Mouse (Mus musculus): ENCODE measurements around the gene Dnah17. TPM values are rescaled to one million over a fixed set of nuclear protein-coding genes. Genes with fewer than 3 reads are reported as not detected.

The Dnah17 gene
- total and polyA plus RNA-seq, 2 experiments, result under 0.01 TPM

GRCm38 (mm10) chr11:117986126-117987031 lies 144.1 kb downstream of the Dnah17 start, which contains the start of gene Pgs1:
Gene Pgs1, plus strand, starts transcription at chr11:117986292.
- WGBS, result 7% methylated on average over 51 of the region's 51 CpGs
- Histone ChIP-seq H3K79me2 (ENCODE audit: control insufficient read depth, insufficient read depth, low read length) (peaks cover 28% of the 10 kb centered on the region), H3K27ac (replicated peaks; ENCODE audit: insufficient read depth, low read depth, low read length) (peak within 1 kb of the TSS; percentile 50), H3K4me1 (ENCODE audit: control insufficient read depth, insufficient read depth, low read length) (peaks cover 16% of the 10 kb centered on the region), H3K27me3 (ENCODE audit: control insufficient read depth, insufficient read depth, low read length) (no peaks in the 10 kb centered on the region), H3K4me3 (ENCODE audit: insufficient read depth, low read depth, low read length) (peak within 1 kb of the TSS; percentile 84), H3K9ac (ENCODE audit: low read depth, low read length) (peak within 1 kb of the TSS; percentile 79), H3K36me3 (ENCODE audit: control insufficient read depth, insufficient read depth, low read length) (no peaks in the 10 kb centered on the region)
- peak; percentile 69 for DNase-seq (ENCODE audit: extremely low read depth, low read depth, low spot score)
- TF ChIP-seq POLR2A (IDR thresholded peaks at IDR 0.05; ENCODE audit: extremely low read depth, insufficient read depth, low read length), result no peak
- TF ChIP-seq CTCF (IDR thresholded peaks at IDR 0.05; ENCODE audit: low read depth, low read length), result no peak

- Histone ChIP-seq H3K36me3 (ENCODE audit: control insufficient read depth, insufficient read depth, low read length) (no peaks in the 10 kb centered on the region), H3K27me3 (ENCODE audit: control insufficient read depth, insufficient read depth, low read length) (no peaks in the 10 kb centered on the region), H3K27ac (replicated peaks; ENCODE audit: insufficient read depth, low read depth, low read length) (no peak overlapping the region), H3K4me3 (ENCODE audit: insufficient read depth, low read depth, low read length) (no peak overlapping the region), H3K9ac (ENCODE audit: low read depth, low read length) (no peak overlapping the region), H3K4me1 (ENCODE audit: control insufficient read depth, insufficient read depth, low read length) (peaks cover 16% of the 10 kb centered on the region), H3K79me2 (ENCODE audit: control insufficient read depth, insufficient read depth, low read length) (peaks cover 9% of the 10 kb centered on the region; the same call in 1 of the 2 replicates)
- TF ChIP-seq POLR2A (IDR thresholded peaks at IDR 0.05; ENCODE audit: extremely low read depth, insufficient read depth, low read length) (no peak), CTCF (IDR thresholded peaks at IDR 0.05; ENCODE audit: low read depth, low read length) (no peak)
- 61% methylated on average over 7 of the region's 7 CpGs for WGBS
- DNase-seq (ENCODE audit: extremely low read depth, low read depth, low spot score), result no peak
These were observed 146.7 kb downstream of the Dnah17 start for GRCm38 (mm10) chr11:117983770-117984169.

- H3K9ac ChIP-seq (ENCODE audit: low read depth, low read length), result no peak overlapping the region
- no peaks in the 10 kb centered on the region for H3K27me3 ChIP-seq (ENCODE audit: control insufficient read depth, insufficient read depth, low read length)
- DNase-seq (ENCODE audit: extremely low read depth, low read depth, low spot score), result no peak
- H3K36me3 ChIP-seq (ENCODE audit: control insufficient read depth, insufficient read depth, low read length), result no peaks in the 10 kb centered on the region
- H3K4me1 ChIP-seq (ENCODE audit: control insufficient read depth, insufficient read depth, low read length), result peaks cover 5% of the 10 kb centered on the region; the same call in 1 of the 2 replicates
- TF ChIP-seq POLR2A (IDR thresholded peaks at IDR 0.05; ENCODE audit: extremely low read depth, insufficient read depth, low read length) (no peak), CTCF (IDR thresholded peaks at IDR 0.05; ENCODE audit: low read depth, low read length) (no peak)
- WGBS, result 81% methylated on average over 5 of the region's 5 CpGs
- no peak overlapping the region for H3K4me3 ChIP-seq (ENCODE audit: insufficient read depth, low read depth, low read length)
- 0 out of 2 replicates have a peak overlapping the region, but pooled peaks have one; percentile 8 for H3K27ac ChIP-seq (replicated peaks; ENCODE audit: insufficient read depth, low read depth, low read length)
- H3K79me2 ChIP-seq (ENCODE audit: control insufficient read depth, insufficient read depth, low read length), result no peaks in the 10 kb centered on the region
These were observed 148.0 kb downstream of the Dnah17 start for GRCm38 (mm10) chr11:117982426-117982825.

GRCm38 (mm10) chr11:117979388-117979787 lies 151.0 kb downstream of the Dnah17 start:
- WGBS, result 63% methylated on average over 7 of the region's 7 CpGs
- no peak overlapping the region for H3K4me3 ChIP-seq (ENCODE audit: insufficient read depth, low read depth, low read length)
- 0 out of 2 replicates have a peak, but pooled peaks cover 2% of the 10 kb centered on the region for H3K4me1 ChIP-seq (ENCODE audit: control insufficient read depth, insufficient read depth, low read length)
- H3K27me3 ChIP-seq (ENCODE audit: control insufficient read depth, insufficient read depth, low read length), result no peaks in the 10 kb centered on the region
- TF ChIP-seq CTCF (IDR thresholded peaks at IDR 0.05; ENCODE audit: low read depth, low read length) (no peak), POLR2A (IDR thresholded peaks at IDR 0.05; ENCODE audit: extremely low read depth, insufficient read depth, low read length) (no peak)
- H3K27ac ChIP-seq (replicated peaks; ENCODE audit: insufficient read depth, low read depth, low read length), result no peak overlapping the region
- no peak for DNase-seq (ENCODE audit: extremely low read depth, low read depth, low spot score)
- no peak overlapping the region for H3K9ac ChIP-seq (ENCODE audit: low read depth, low read length)
- no peaks in the 10 kb centered on the region for H3K79me2 ChIP-seq (ENCODE audit: control insufficient read depth, insufficient read depth, low read length)
- H3K36me3 ChIP-seq (ENCODE audit: control insufficient read depth, insufficient read depth, low read length), result no peaks in the 10 kb centered on the region

- 81% methylated on average over 5 of the region's 5 CpGs for WGBS
- no peaks in the 10 kb centered on the region for H3K79me2 ChIP-seq (ENCODE audit: control insufficient read depth, insufficient read depth, low read length)
These were observed 152.6 kb downstream of the Dnah17 start for GRCm38 (mm10) chr11:117977694-117978360.

More at GRCm38 (mm10) chr11:117977694-117978360, 152.6 kb downstream of the Dnah17 start:
- H3K4me3 ChIP-seq (ENCODE audit: insufficient read depth, low read depth, low read length), result no peak overlapping the region
- DNase-seq (ENCODE audit: extremely low read depth, low read depth, low spot score), result no peak
- TF ChIP-seq POLR2A (IDR thresholded peaks at IDR 0.05; ENCODE audit: extremely low read depth, insufficient read depth, low read length) (no peak), CTCF (IDR thresholded peaks at IDR 0.05; ENCODE audit: low read depth, low read length) (no peak)
- H3K36me3 ChIP-seq (ENCODE audit: control insufficient read depth, insufficient read depth, low read length), result no peaks in the 10 kb centered on the region
- no peaks in the 10 kb centered on the region for H3K4me1 ChIP-seq (ENCODE audit: control insufficient read depth, insufficient read depth, low read length)
- H3K27ac ChIP-seq (replicated peaks; ENCODE audit: insufficient read depth, low read depth, low read length), result no peak overlapping the region
- no peak overlapping the region for H3K9ac ChIP-seq (ENCODE audit: low read depth, low read length)
- H3K27me3 ChIP-seq (ENCODE audit: control insufficient read depth, insufficient read depth, low read length), result no peaks in the 10 kb centered on the region
